ENCODE assay signal across 29 mouse cellular contexts in genomic region chr7:133936377-133936776, GRCm38 (mm10).
DNase-seq lines count a peak whose midpoint lies in the region; ATAC-seq and TF ChIP-seq lines count a peak whose summit lies in the region.
"Had no signal": no experiment of that assay in that cellular context is flagged by ENCODE, and none has a peak within 500 bp of the region (broad histone marks: within the 10 kb centered on the region; RNA-seq: fewer than 3 reads in every experiment).

No protein-coding gene starts in this region.

- no peaks in the 10 kb centered on the region for H3K9me3 ChIP-seq in hindbrain, postnatal 0 days (ENCODE audit: low read length)
- no peaks in the 10 kb centered on the region for H3K9me3 ChIP-seq in hindbrain, embryonic 14.5 days (ENCODE audit: control insufficient read depth, low read length)
- H3K9me3 ChIP-seq in midbrain, embryonic 13.5 days: no peaks in the 10 kb centered on the region
- H3K9me3 ChIP-seq: heart, embryonic 12.5 days; hindbrain, embryonic 10.5 days; limb, embryonic 15.5 days; neural tube, embryonic 13.5 days; stomach, embryonic 15.5 days had no signal

- H3K4me1 ChIP-seq in hindbrain, postnatal 0 days (ENCODE audit: insufficient read depth, low read length): peaks cover 9% of the 10 kb centered on the region
- peaks cover 7% of the 10 kb centered on the region; the same call in 1 of the 2 replicates for H3K4me1 ChIP-seq in hindbrain, embryonic 14.5 days (replicated peaks; ENCODE audit: control insufficient read depth, insufficient read depth, low read length)
- peaks cover 24% of the 10 kb centered on the region for H3K4me1 ChIP-seq in midbrain, embryonic 13.5 days (replicated peaks)

- H3K4me3 ChIP-seq in hindbrain, postnatal 0 days (ENCODE audit: low read length): no peak overlapping the region
- H3K4me3 ChIP-seq in hindbrain, embryonic 14.5 days (replicated peaks; ENCODE audit: low read length): no peak overlapping the region
- H3K4me3 ChIP-seq in midbrain, embryonic 13.5 days (replicated peaks): no peak overlapping the region
- H3K4me3 ChIP-seq: heart, embryonic 12.5 days; hindbrain, embryonic 10.5 days; limb, embryonic 15.5 days; myocyte; neural tube, embryonic 13.5 days; stomach, embryonic 15.5 days had no signal

- ATAC-seq in hindbrain, postnatal 0 days: no peak
- ATAC-seq in hindbrain, embryonic 14.5 days (ENCODE audit: low FRiP score): no peak
- ATAC-seq in midbrain, embryonic 13.5 days: peak; percentile 66
- ATAC-seq: intestine, postnatal 0 days had no signal

- H3K4me2 ChIP-seq in hindbrain, postnatal 0 days (ENCODE audit: low read depth, low read length): no peak overlapping the region
- H3K4me2 ChIP-seq in hindbrain, embryonic 14.5 days (replicated peaks): no peak overlapping the region
- H3K4me2 ChIP-seq in midbrain, embryonic 13.5 days (replicated peaks): no peak overlapping the region
- H3K4me2 ChIP-seq: heart, embryonic 12.5 days; limb, embryonic 15.5 days; lung, embryonic 14.5 days; neural tube, embryonic 13.5 days; stomach, embryonic 15.5 days had no signal

- WGBS in hindbrain, postnatal 0 days: 16% methylated on average over 4 of the region's 4 CpGs
- 25% methylated on average over 4 of the region's 4 CpGs for WGBS in hindbrain, embryonic 14.5 days
- WGBS in midbrain, embryonic 13.5 days: 9% methylated on average over 4 of the region's 4 CpGs

- no peak overlapping the region for H3K9ac ChIP-seq in hindbrain, postnatal 0 days (replicated peaks; ENCODE audit: low read length)
- H3K9ac ChIP-seq in hindbrain, embryonic 14.5 days: no peak overlapping the region
- H3K9ac ChIP-seq in midbrain, embryonic 13.5 days (replicated peaks): no peak overlapping the region
- H3K9ac ChIP-seq: heart, embryonic 12.5 days; limb, embryonic 15.5 days; liver, embryonic 14.5 days; lung, embryonic 14.5 days; neural tube, embryonic 13.5 days; stomach, embryonic 15.5 days had no signal

- peak; percentile 5 for DNase-seq in embryo, embryonic 10.5 days (ENCODE audit: low spot score)
- no peak for DNase-seq in embryo, embryonic 10 days (ENCODE audit: low spot score)
- DNase-seq in hindbrain, postnatal 0 days (ENCODE audit: low spot score): peak; percentile 55
- DNase-seq in hindbrain, embryonic 14.5 days (ENCODE audit: low spot score): no peak
- no peak for DNase-seq in lung, postnatal 10 days
- no peak for DNase-seq in testis, postnatal 14 days (ENCODE audit: low spot score)
- no peak for DNase-seq in spleen, adult 18-20 months
- DNase-seq: adrenal gland, postnatal 10 days; cerebellum, adult 9-11 months; gastrocnemius, postnatal 25 days; heart, adult 18-20 months; heart, postnatal 10 days; kidney, postnatal 4 days; left cerebral cortex, postnatal 4 days; lung, embryonic 14.5 days; lung, postnatal 4 days; right cerebral cortex, adult 18-20 months; right cerebral cortex, postnatal 4 days; thymus, adult 18-20 months; thymus, postnatal 4 days had no signal

- no peak for TF ChIP-seq CTCF in hindbrain, postnatal 0 days (IDR thresholded peaks at IDR 0.05; ENCODE audit: low read depth)

- no peak overlapping the region; the same call in 1 of the 2 replicates for H3K27ac ChIP-seq in hindbrain, postnatal 0 days
- no peak overlapping the region for H3K27ac ChIP-seq in hindbrain, embryonic 14.5 days
- peak overlapping the region; percentile 19; the same call in 1 of the 2 replicates for H3K27ac ChIP-seq in midbrain, embryonic 13.5 days
- H3K27ac ChIP-seq: limb, embryonic 15.5 days; liver, embryonic 14.5 days; neural tube, embryonic 13.5 days; stomach, embryonic 15.5 days had no signal

- H3K36me3 ChIP-seq in hindbrain, postnatal 0 days (ENCODE audit: insufficient read depth, low read length): no peaks in the 10 kb centered on the region
- H3K36me3 ChIP-seq in hindbrain, embryonic 14.5 days (replicated peaks; ENCODE audit: control insufficient read depth, insufficient read depth): no peaks in the 10 kb centered on the region
- no peaks in the 10 kb centered on the region for H3K36me3 ChIP-seq in midbrain, embryonic 13.5 days
- H3K36me3 ChIP-seq: heart, embryonic 12.5 days; hindbrain, embryonic 10.5 days; limb, embryonic 15.5 days; neural tube, embryonic 13.5 days; stomach, embryonic 15.5 days had no signal

- H3K27me3 ChIP-seq in hindbrain, postnatal 0 days (ENCODE audit: insufficient read depth, low read length): no peaks in the 10 kb centered on the region
- H3K27me3 ChIP-seq in hindbrain, embryonic 14.5 days (ENCODE audit: control insufficient read depth, insufficient read depth, low read length): no peaks in the 10 kb centered on the region
- H3K27me3 ChIP-seq in midbrain, embryonic 13.5 days: no peaks in the 10 kb centered on the region
- H3K27me3 ChIP-seq: limb, embryonic 15.5 days; neural tube, embryonic 13.5 days had no signal

Comparison
In these comparisons a context has a peak if more than half of its experiments do, and no peak if none do; other contexts are left out.
1. DNase-seq: peak in embryo, embryonic 10.5 days (single experiment) and hindbrain, postnatal 0 days (single experiment); none in embryo, embryonic 10 days (single experiment), hindbrain, embryonic 14.5 days (single experiment), lung, postnatal 10 days (single experiment), testis, postnatal 14 days (single experiment) and spleen, adult 18-20 months (0 of 2).